ENCODE assay signal across 22 mouse cellular contexts in genomic region chr9:119835581-119836125, GRCm38 (mm10). TPM values are rescaled to one million over a fixed set of nuclear protein-coding genes. Genes with fewer than 3 reads are reported as not detected.
DNase-seq lines count a peak whose midpoint lies in the region; ATAC-seq lines count a peak whose summit lies in the region.
"Had no signal": no experiment of that assay in that cellular context is flagged by ENCODE, and none has a peak within 500 bp of the region (broad histone marks: within the 10 kb centered on the region; RNA-seq: fewer than 3 reads in every experiment).

No protein-coding gene starts in this region.

- H3K36me3 ChIP-seq in hindbrain, embryonic 15.5 days, result no peaks in the 10 kb centered on the region
- no peaks in the 10 kb centered on the region for H3K36me3 ChIP-seq in hindbrain, embryonic 11.5 days (ENCODE audit: control insufficient read depth, insufficient read depth, low read length)
- no peaks in the 10 kb centered on the region for H3K36me3 ChIP-seq in forebrain, embryonic 14.5 days (ENCODE audit: control insufficient read depth, insufficient read depth, low read length)
- no peaks in the 10 kb centered on the region for H3K36me3 ChIP-seq in kidney, embryonic 15.5 days
- H3K36me3 ChIP-seq in limb, embryonic 10.5 days, result no peaks in the 10 kb centered on the region
- H3K36me3 ChIP-seq: heart, embryonic 13.5 days; neural tube, embryonic 12.5 days had no signal

- peak; percentile 56; the same call in 1 of the 2 replicates for ATAC-seq in hindbrain, embryonic 15.5 days (ENCODE audit: low FRiP score, low read depth)
- no peak for ATAC-seq in hindbrain, embryonic 11.5 days (ENCODE audit: low FRiP score)
- ATAC-seq in forebrain, embryonic 14.5 days, result peak; percentile 47; the same call in 1 of the 2 replicates
- ATAC-seq in kidney, embryonic 15.5 days (replicated peaks; ENCODE audit: low FRiP score), result 0 out of 2 replicates have a peak, but pooled peaks have one; percentile 62
- ATAC-seq: intestine, embryonic 16.5 days; midbrain, embryonic 16.5 days had no signal

- no peak overlapping the region for H3K4me3 ChIP-seq in hindbrain, embryonic 15.5 days
- H3K4me3 ChIP-seq in hindbrain, embryonic 11.5 days (ENCODE audit: low read depth, low read length), result no peak overlapping the region
- H3K4me3 ChIP-seq in forebrain, embryonic 14.5 days (ENCODE audit: low read depth, low read length), result no peak overlapping the region
- no peak overlapping the region for H3K4me3 ChIP-seq in kidney, embryonic 15.5 days (replicated peaks)
- no peak overlapping the region for H3K4me3 ChIP-seq in limb, embryonic 10.5 days
- H3K4me3 ChIP-seq: heart, embryonic 13.5 days; megakaryocyte, embryonic 14.5 days; neural tube, embryonic 12.5 days had no signal

- H3K9ac ChIP-seq in hindbrain, embryonic 15.5 days, result no peak overlapping the region
- H3K9ac ChIP-seq in hindbrain, embryonic 11.5 days (ENCODE audit: low read depth, low read length), result no peak overlapping the region
- H3K9ac ChIP-seq in forebrain, embryonic 14.5 days (ENCODE audit: low read length), result no peak overlapping the region
- no peak overlapping the region for H3K9ac ChIP-seq in kidney, embryonic 15.5 days
- H3K9ac ChIP-seq: heart, embryonic 13.5 days; neural tube, embryonic 12.5 days had no signal

- no peaks in the 10 kb centered on the region for H3K27me3 ChIP-seq in hindbrain, embryonic 15.5 days
- H3K27me3 ChIP-seq in hindbrain, embryonic 11.5 days (ENCODE audit: control insufficient read depth, insufficient read depth, low read length), result no peaks in the 10 kb centered on the region
- H3K27me3 ChIP-seq in forebrain, embryonic 14.5 days (replicated peaks; ENCODE audit: control insufficient read depth, insufficient read depth, low read length), result no peaks in the 10 kb centered on the region
- H3K27me3 ChIP-seq in kidney, embryonic 15.5 days, result no peaks in the 10 kb centered on the region
- no peaks in the 10 kb centered on the region for H3K27me3 ChIP-seq in limb, embryonic 10.5 days (ENCODE audit: low read depth, poor library complexity, severe bottlenecking)
- H3K27me3 ChIP-seq: CH12.LX; heart, embryonic 13.5 days had no signal

- no peaks in the 10 kb centered on the region for H3K9me3 ChIP-seq in hindbrain, embryonic 15.5 days
- H3K9me3 ChIP-seq in hindbrain, embryonic 11.5 days (ENCODE audit: control insufficient read depth, low read length), result no peaks in the 10 kb centered on the region
- no peaks in the 10 kb centered on the region for H3K9me3 ChIP-seq in forebrain, embryonic 14.5 days (replicated peaks; ENCODE audit: control insufficient read depth, low read length)
- H3K9me3 ChIP-seq in kidney, embryonic 15.5 days (replicated peaks), result no peaks in the 10 kb centered on the region
- no peaks in the 10 kb centered on the region for H3K9me3 ChIP-seq in limb, embryonic 10.5 days (replicated peaks)
- H3K9me3 ChIP-seq: heart, embryonic 13.5 days; neural tube, embryonic 12.5 days had no signal

- no peak overlapping the region for H3K27ac ChIP-seq in hindbrain, embryonic 15.5 days (replicated peaks)
- no peak overlapping the region for H3K27ac ChIP-seq in hindbrain, embryonic 11.5 days (ENCODE audit: low read depth, low read length)
- peak overlapping the region; percentile 57 for H3K27ac ChIP-seq in forebrain, embryonic 14.5 days (ENCODE audit: low read depth, low read length)
- H3K27ac ChIP-seq in kidney, embryonic 15.5 days, result peak overlapping the region; percentile 55
- peak overlapping the region; percentile 56 for H3K27ac ChIP-seq in limb, embryonic 10.5 days
- H3K27ac ChIP-seq: heart, embryonic 13.5 days; neural tube, embryonic 12.5 days had no signal

- H3K4me1 ChIP-seq in hindbrain, embryonic 15.5 days (replicated peaks), result peaks cover 7% of the 10 kb centered on the region
- H3K4me1 ChIP-seq in hindbrain, embryonic 11.5 days (replicated peaks; ENCODE audit: control insufficient read depth, insufficient read depth, low read length), result no peaks in the 10 kb centered on the region
- peaks cover 23% of the 10 kb centered on the region for H3K4me1 ChIP-seq in forebrain, embryonic 14.5 days (ENCODE audit: control insufficient read depth, insufficient read depth, low read length)
- peaks cover 6% of the 10 kb centered on the region for H3K4me1 ChIP-seq in kidney, embryonic 15.5 days
- peaks cover 11% of the 10 kb centered on the region; the same call in 1 of the 2 replicates for H3K4me1 ChIP-seq in limb, embryonic 10.5 days
- H3K4me1 ChIP-seq: heart, embryonic 13.5 days; megakaryocyte, embryonic 14.5 days had no signal

- DNase-seq in hindbrain, embryonic 11.5 days (ENCODE audit: low spot score), result no peak
- DNase-seq in forebrain, embryonic 14.5 days (ENCODE audit: low spot score), result no peak
- DNase-seq in limb, embryonic 10.5 days (ENCODE audit: low spot score), result no peak
- DNase-seq in heart, adult 11 months, result no peak
- no peak for DNase-seq in retina, postnatal 1 day
- no peak for DNase-seq in gastrocnemius, adult 18-20 months (ENCODE audit: low spot score)
- DNase-seq: adrenal gland, adult 8-10 months; cerebellum, adult 11 months; cerebellum, postnatal 14 days; gastrocnemius, postnatal 25 days; heart, postnatal 36 days; layer of hippocampus, adult 9-11 months; lung, postnatal 14 days; thymus, postnatal 25 days had no signal

- no peak overlapping the region for H3K4me2 ChIP-seq in hindbrain, embryonic 15.5 days
- no peak overlapping the region for H3K4me2 ChIP-seq in hindbrain, embryonic 11.5 days (replicated peaks; ENCODE audit: low read depth, low read length)
- no peak overlapping the region for H3K4me2 ChIP-seq in forebrain, embryonic 14.5 days (ENCODE audit: low read length)
- no peak overlapping the region for H3K4me2 ChIP-seq in kidney, embryonic 15.5 days
- H3K4me2 ChIP-seq: heart, embryonic 13.5 days; neural tube, embryonic 12.5 days had no signal

- 32% methylated on average over 9 of the region's 9 CpGs for WGBS in hindbrain, embryonic 15.5 days
- 42% methylated on average over 9 of the region's 9 CpGs for WGBS in hindbrain, embryonic 11.5 days
- WGBS in forebrain, embryonic 14.5 days, result 7% methylated on average over 9 of the region's 9 CpGs
- 34% methylated on average over 9 of the region's 9 CpGs for WGBS in kidney, embryonic 15.5 days
- WGBS in limb, embryonic 10.5 days, result 60% methylated on average over 9 of the region's 9 CpGs

RNA-seq across cellular contexts. Expression of gene Scn11a, which starts 10.4 kb away (rescaled TPM):
- 0.29 and 0.52 TPM in 2 replicates for polyA plus RNA-seq in hindbrain, embryonic 15.5 days (2015; fragmentation: Nextera tagmentation; extraction: Ambion mirVana)
- polyA plus RNA-seq in hindbrain, embryonic 11.5 days (2014; fragmentation: Nextera tagmentation; extraction: Ambion mirVana), result 0.03 TPM in 1 of 2 replicates, not detected in the other
- polyA plus RNA-seq in forebrain, embryonic 14.5 days (2014; fragmentation: Nextera tagmentation; extraction: Ambion mirVana), result 0.14 and 0.15 TPM in 2 replicates
- 0.04 TPM in 2 replicates for polyA plus RNA-seq in kidney, embryonic 15.5 days (2015; fragmentation: Nextera tagmentation; extraction: Ambion mirVana)
- polyA plus RNA-seq in limb, embryonic 10.5 days (2016; fragmentation: Nextera tagmentation; extraction: Ambion mirVana), result 0.06 and 0.25 TPM in 2 replicates
- total RNA-seq in gastrocnemius, adult 18-20 months (2021), result not detected
- total RNA-seq: adrenal gland, adult 8-10 months had no signal
- polyA plus RNA-seq: heart, embryonic 13.5 days; intestine, embryonic 16.5 days had no signal

RNA-seq across cellular contexts. Expression of gene Wdr48, which starts 59.0 kb away (rescaled TPM):
- 64.3 and 65.4 TPM in 2 replicates for polyA plus RNA-seq in hindbrain, embryonic 15.5 days (2015; fragmentation: Nextera tagmentation; extraction: Ambion mirVana)
- polyA plus RNA-seq in hindbrain, embryonic 11.5 days (2014; fragmentation: Nextera tagmentation; extraction: Ambion mirVana), result 64.0 and 71.8 TPM in 2 replicates
- 77.3 TPM in 2 replicates for polyA plus RNA-seq in forebrain, embryonic 14.5 days (2014; fragmentation: Nextera tagmentation; extraction: Ambion mirVana)
- 51.9 and 53.6 TPM in 2 replicates for polyA plus RNA-seq in kidney, embryonic 15.5 days (2015; fragmentation: Nextera tagmentation; extraction: Ambion mirVana)
- 66.0 and 71.8 TPM in 2 replicates for polyA plus RNA-seq in limb, embryonic 10.5 days (2016; fragmentation: Nextera tagmentation; extraction: Ambion mirVana)
- 10 to 100 TPM; 10.4 to 11.1 TPM for total RNA-seq in gastrocnemius, adult 18-20 months (2021)

Comparison
In these comparisons a context has a peak if more than half of its experiments do, and no peak if none do; other contexts are left out.
1. H3K27ac ChIP-seq: peak in forebrain, embryonic 14.5 days (single experiment), kidney, embryonic 15.5 days (single experiment) and limb, embryonic 10.5 days (single experiment); none in hindbrain, embryonic 15.5 days (single experiment) and hindbrain, embryonic 11.5 days (single experiment).